Mouse (Mus musculus): ENCODE measurements around the gene Nin.

DNA sequence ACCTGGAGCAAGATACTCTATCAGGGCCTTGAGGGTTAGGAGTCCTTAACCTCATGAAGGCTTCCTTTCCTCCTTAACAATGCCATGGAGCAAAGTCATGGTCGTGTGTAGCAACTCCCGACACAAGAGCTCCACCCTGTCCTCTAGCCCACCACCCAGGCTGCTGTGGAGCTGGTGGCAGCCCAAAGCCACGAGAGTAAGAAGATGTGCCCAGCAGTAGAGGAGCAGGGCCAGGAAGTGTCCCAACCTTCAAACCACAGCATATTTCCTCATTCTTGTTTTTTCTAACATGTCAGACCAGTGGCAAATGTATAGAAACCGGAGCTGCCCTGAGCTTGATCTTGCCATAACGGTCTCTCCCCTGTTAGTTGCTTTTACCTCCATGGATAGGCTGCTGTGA lies 29.3 kb downstream of the Nin start:
- TF ChIP-seq CTCF (IDR thresholded peaks at IDR 0.05; ENCODE audit: insufficient read depth, low read depth, low read length) (no peak), POLR2A (IDR thresholded peaks at IDR 0.05; ENCODE audit: insufficient read depth, low read depth, low read length) (no peak)

All from olfactory bulb, adult 2 months (tissue).